Mouse (Mus musculus): ENCODE data around the gene Olfr1454.

Olfr1454 gene

GRCm38 (mm10) chr19:13060310-13060709 is at the start of gene Olfr1454:
TSS of gene Olfr1454 (plus strand) at chr19:13060610.
- DNase-seq (ENCODE audit: low spot score in 2 of 2) = no peak

GRCm38 (mm10) chr19:13028227-13028626 is 32.2 kb upstream of the Olfr1454 start, which contains the start of gene Olfr1453:
TSS of gene Olfr1453 (minus strand) at chr19:13028327.
- DNase-seq (ENCODE audit: low spot score in 2 of 2) = no peak

DNA sequence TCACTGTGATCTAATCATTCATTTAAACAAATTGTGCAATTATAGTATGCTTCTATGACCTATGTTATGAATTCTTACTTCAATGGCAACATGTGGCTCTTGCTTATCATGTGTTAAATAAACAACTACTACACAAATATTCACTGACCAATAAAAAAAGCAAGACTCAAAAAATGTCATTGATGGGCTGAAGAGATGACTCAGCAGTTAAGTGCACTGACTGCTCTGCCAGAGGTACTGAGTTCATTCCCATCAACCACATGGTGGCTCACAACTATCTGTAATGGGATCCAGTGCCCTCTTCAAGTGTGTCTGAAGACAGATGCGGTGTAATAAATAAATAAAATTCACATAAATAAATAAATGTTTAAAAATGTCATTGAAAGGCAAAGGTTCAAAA is 33.5 kb downstream of the Olfr1454 start:
- DNase-seq (ENCODE audit: low spot score in 2 of 2) = no peak

- DNase-seq (ENCODE audit: low spot score in 2 of 2) = no peak
These were observed 37.4 kb downstream of the Olfr1454 start, which contains the start of gene Olfr1457 for GRCm38 (mm10) chr19:13097791-13098190. TSS of gene Olfr1457 (minus strand) at chr19:13097891.

DNA sequence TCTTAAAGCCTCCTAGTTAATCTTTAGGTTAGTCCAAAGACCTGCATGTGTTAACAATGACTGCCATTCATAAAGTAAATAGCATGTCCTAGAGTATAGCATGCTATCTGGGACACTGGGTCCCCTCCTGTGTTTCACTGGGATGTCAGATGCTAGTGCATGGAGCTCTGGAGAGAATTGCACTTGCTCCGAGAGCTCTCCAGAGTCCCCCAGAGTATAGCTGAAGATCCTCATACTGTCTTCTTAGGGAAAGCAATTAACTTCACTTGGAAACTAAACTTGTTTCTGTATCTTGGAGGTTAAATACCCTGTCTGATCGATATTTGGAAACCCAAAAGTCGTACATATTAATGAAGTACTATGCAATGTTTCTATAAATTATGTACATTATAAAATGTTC is 46.3 kb downstream of the Olfr1454 start, which contains the start of gene Olfr1458:
Gene Olfr1458 (minus strand): TSS at position 101 of the 400 bp plus-strand sequence.
- no peak for DNase-seq (ENCODE audit: low spot score in 2 of 2)

Measured in right cerebral cortex, postnatal 10 days (tissue).